Mouse (Mus musculus) thymus, postnatal 36 days (tissue): Measurements from ENCODE around the gene Timp2.
A peak's percentile ranks its signal among the peaks of the same experiment; 100 is the strongest.

Experiments
- DNase-seq, 2 experiments: peaks; one replicate each; pipeline ENCODE4 v3.0.0; 2022; ENCODE audit warnings: mixed read lengths in 2 of 2

Timp2 gene

GRCm38 (mm10) chr11:118369251-118369650 is 13.7 kb upstream of the Timp2 start:
- DNase-seq: peak in 1 of 2 experiments; percentile 4

- DNase-seq: peak; percentile 50 to 56
Measured at GRCm38 (mm10) chr11:118368330-118368729, 12.8 kb upstream of the Timp2 start.

GRCm38 (mm10) chr11:118366559-118366958 is 11.0 kb upstream of the Timp2 start:
- DNase-seq: peak in 1 of 2 experiments; percentile 0

DNA sequence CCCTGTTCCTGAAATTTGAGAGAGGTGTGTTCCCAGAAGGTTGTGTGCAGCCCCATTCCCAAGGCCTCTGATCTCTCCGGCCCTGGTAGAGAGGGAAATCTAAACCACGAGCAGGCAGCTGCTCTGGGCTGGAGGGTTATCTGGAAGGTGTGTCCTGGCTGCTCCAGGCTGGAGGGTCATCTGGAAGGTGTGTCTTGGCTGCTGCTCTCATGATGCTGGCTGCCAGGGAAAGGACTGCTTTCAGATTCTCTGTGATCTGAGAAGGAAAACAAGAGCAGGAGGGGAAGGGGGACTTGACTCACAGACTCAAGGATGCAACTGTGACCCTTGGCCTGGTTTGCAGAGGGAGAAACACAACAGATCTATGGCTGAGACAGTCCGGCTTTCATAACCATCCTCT is 10.6 kb upstream of the Timp2 start:
- DNase-seq: peak in 1 of 2 experiments; percentile 3

DNA sequence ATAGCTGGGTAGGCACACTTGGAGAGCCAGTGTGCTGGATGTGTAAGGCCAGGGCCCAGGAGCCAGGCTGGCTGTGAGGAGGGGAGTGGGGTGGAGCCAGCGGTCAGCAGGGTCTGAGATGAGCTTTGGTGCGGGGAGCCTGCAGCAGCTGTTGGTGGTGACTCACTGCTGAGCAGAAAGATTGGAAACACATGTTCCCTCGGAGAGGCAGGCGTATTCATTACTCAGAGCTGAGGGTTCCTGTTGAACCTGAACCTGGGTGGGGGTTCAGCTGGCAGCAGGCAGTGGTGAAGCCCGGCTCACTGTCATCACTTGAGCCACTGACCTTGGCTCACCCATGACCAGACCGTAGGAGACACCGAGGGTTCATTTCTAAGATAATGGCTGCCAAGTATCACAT is 9.6 kb upstream of the Timp2 start:
- DNase-seq: peak in 1 of 2 experiments; percentile 3

DNA sequence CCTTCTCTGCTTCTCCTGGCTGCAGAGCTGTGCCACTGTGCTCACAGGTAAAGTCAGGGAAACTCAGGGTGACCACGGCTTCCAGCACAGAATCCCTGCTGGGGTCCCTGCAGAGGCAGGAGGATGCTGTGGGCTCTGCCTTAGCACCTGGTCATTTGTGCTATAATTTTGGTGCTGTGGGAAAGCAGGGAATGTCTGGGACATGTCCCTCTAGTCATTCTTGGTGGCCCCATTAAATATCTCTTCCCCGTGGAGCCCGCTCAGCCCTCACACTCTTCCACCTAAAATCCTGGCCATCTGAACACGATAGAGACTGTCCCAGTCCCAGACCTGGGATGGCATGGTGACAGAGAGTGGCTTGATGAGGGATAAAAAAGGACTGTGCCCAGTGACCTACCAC is 8.5 kb upstream of the Timp2 start:
- peak in 1 of 2 experiments; percentile 1 for DNase-seq

- peak in 1 of 2 experiments; percentile 13 for DNase-seq
Measured at GRCm38 (mm10) chr11:118362971-118363518, 7.5 kb upstream of the Timp2 start.

GRCm38 (mm10) chr11:118362501-118362900 is 7.0 kb upstream of the Timp2 start:
- peak in 1 of 2 experiments; percentile 3 for DNase-seq

- DNase-seq: peak in 1 of 2 experiments; percentile 46
Measured at GRCm38 (mm10) chr11:118360907-118361341, 5.4 kb upstream of the Timp2 start.

DNA sequence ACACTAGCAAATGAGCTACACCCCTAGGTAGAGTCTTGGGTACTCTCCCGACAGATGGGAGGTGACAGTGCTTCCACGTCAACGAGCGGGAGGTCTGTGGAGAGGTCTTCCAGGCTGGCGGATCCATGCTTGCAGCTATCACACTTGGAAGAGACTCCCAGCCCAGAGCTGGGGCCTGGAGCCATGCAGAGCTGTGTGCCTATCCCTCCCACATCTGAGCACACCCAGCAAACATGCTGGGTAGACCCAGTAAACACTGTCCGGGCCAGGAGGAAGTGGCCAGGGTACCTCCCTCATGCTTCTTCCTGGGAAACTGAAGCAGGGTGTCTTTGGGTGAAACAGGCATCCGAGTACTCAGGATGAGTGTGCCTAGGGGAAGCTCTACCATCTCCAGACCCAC is 5.0 kb upstream of the Timp2 start:
- DNase-seq: no peak

GRCm38 (mm10) chr11:118355205-118355604 is 335 bp downstream of the Timp2 start:
- DNase-seq: peak; percentile 87 to 88

GRCm38 (mm10) chr11:118354636-118355191 is 826 bp downstream of the Timp2 start:
- DNase-seq: peak; percentile 61 to 68

DNA sequence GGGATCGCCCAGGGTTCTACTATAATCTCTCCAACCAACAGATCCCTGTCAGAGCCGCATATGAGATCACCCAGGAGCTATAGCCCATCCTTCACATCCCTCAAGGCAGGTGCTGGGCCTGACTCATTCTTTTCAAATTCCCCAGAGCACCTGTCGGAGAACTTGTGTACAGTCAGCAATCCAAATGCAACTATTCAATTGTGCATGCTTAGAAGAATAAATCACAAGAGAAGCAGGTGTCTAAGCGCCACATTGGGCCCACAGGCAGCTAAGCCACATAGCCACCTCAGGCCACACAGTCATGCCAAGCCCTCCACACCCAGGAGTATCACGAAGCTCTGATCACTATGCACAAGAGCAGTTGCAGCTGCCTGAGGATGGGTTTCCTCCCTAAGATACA is 6.0 kb downstream of the Timp2 start:
- DNase-seq: peak in 1 of 2 experiments; percentile 30

DNA sequence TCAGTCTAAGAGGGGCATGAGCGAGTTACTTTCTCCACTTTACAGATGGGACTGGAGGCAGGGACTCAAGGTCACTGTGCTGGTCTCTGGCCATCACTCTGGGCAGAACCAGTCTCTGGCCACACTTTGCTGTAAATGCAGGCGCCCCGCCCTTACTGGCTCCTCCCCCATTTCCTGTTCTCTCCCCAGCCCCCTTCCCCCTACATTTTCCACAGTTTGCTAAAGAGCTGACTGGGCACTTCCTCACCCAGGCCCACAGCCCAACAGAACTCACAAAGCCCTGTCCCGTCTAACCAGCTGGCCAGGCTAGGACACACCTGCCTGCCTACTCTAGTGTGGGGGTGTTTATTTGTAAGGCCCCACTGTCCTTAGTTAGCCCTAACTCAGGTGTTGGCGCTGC is 6.7 kb downstream of the Timp2 start:
- DNase-seq: peak; percentile 81 to 87

- peak; percentile 68 to 85 for DNase-seq
Measured at GRCm38 (mm10) chr11:118348419-118348818, 7.1 kb downstream of the Timp2 start.

- DNase-seq: peak; percentile 34 to 51
Measured at GRCm38 (mm10) chr11:118347911-118348310, 7.6 kb downstream of the Timp2 start.

DNA sequence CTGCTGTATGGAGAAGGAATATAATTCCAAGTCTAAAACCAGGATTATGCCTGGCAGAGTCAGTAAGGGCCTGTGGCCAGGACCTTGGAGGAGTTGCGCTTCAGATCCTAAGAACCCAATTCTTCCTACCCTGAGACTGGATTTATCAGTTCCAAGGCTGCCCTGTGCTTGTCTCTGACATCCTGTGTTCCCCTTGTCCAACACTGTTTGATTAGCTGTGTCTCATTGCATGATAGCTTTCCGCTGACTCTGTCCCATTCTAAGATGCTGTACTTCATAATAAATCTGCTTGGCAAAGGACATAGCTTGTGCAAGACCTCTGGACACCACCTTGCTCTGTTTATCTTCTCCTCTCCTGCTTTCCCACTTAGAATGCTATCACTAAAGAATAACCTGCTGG is 8.1 kb downstream of the Timp2 start:
- no peak for DNase-seq

- peak in 1 of 2 experiments; percentile 42 for DNase-seq
Measured at GRCm38 (mm10) chr11:118346395-118347096, 9.0 kb downstream of the Timp2 start.

DNA sequence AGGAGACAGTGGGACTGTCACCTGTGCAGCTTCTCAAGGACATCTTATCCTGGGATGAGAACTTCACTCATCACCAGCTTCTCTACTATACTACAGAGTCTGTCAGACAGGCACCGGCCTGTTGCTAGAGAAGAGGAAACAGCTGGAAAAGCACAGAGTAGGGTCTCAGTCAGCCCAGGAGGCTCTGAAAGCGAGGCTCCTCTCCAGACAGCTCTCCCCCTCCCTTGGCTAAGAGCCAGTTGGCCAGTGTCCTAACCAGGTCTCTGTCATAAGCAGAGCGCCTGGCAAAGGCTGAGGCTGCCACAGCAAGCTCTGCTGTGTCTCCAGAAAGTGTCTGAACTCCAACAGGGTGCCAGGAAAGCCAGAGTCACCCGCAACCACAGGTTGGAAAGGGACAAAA is 9.8 kb downstream of the Timp2 start:
- no peak for DNase-seq

DNA sequence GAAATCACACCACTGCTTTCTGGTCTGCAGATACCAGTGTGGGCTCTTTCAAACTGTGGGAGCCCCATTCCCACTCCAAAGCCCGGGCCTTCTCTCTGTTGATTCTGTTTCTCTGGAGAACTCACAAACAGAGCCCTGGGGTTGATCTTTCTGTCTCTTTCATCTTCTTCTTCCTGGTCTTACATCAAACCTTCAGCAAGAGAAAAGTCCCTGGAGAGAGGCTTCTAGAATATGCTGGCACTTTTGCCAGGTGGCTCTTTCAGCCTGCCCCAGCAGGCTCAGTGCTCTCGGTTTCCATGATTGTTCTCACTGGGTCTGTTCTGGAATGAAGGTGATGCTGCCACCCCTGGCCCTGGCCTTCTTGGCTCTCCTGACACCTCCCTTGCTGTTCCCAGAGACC is 11.9 kb downstream of the Timp2 start:
- DNase-seq: no peak

DNA sequence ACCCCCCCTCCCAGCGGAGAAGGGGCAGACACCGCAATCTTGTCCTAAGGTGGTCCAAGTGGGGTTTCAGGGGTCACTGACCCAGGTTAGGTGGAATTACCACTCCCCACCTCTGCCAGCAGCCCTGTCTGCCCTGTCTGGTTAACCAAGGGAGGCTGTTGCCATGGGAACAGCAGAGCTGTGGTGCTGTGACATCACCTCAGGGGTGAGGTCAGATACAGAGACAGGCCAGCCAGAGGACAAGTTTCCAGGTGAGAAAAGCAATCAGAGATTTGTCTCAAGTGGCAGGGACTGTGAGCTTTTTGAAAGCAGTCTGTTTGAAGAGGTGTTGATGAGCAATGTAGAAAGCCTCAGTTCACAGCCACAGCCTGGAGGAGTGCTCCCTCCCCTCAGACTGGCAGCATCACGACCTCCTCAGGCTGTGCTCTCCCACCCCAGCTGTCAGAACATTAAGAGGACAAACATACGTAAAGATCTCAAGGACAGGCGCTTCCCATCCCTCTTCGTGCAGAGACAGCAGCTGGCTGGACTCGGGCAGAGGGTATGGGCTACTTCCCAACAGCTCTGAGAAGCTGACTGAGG is 13.0 kb downstream of the Timp2 start, which contains the start of gene Cep295nl:
Gene Cep295nl (minus strand): TSS at position 101 of the 582 bp plus-strand sequence.
- DNase-seq: peak in 1 of 2 experiments; percentile 39

GRCm38 (mm10) chr11:118337491-118338168 is 17.9 kb downstream of the Timp2 start:
- DNase-seq: peak; percentile 60 to 70

DNA sequence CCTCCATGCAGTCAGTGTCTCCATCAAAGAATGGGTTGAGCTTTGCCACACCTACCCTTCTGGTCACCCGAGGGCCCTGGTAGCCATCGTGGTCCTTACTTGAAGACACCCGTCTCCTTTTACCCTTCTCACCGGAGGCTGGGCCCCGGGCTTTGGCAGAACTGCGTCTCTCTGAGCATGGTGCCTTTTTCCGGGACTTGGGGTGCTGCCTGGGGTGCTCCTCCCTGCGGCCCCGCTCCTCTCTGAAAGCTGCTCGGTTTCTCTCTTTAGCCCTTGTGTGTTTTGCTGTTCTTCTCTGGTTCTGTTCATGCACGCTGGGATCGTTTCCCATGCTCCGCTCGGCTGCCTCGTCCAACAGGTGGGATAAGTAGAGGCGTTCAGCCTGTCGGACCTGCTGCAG is 22.1 kb downstream of the Timp2 start:
- DNase-seq: no peak
